Mouse (Mus musculus) ES-CJ7 (cell line): ENCODE measurements around the gene Ccn6.
A peak's percentile ranks its signal among the peaks of the same experiment; 100 is the strongest.

Experiments
- DNase-seq: peaks from one replicate; pipeline ENCODE4 v3.0.0; 2011; ENCODE audit warnings: low read depth, low spot score

Ccn6 gene

GRCm38 (mm10) chr10:39163694-39164093, at the start of gene Ccn6:
Gene Ccn6, minus strand, starts transcription at chr10:39163794.
- no peak for DNase-seq

DNA sequence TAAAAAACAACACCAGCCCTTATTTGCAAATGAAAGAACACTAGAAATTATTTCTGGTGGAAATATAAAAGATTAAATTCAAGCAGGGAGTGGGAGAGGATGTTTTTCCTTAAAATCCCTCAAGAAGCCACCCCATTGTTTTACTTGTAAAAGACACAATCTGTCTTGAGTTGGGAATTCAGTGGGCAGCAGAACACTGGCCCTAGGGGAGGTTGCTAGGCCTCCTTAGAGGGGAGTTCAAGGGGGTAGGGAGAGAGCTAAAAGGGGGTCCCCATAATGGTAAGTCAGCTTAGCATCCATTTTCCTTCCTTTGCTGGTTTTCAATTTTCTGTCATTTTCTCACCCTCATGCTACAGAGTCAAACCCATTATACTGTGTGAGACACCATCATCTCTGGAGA, 46.4 kb upstream of the Ccn6 start:
- DNase-seq, result no peak

GRCm38 (mm10) chr10:39209161-39210025, 45.8 kb upstream of the Ccn6 start:
- DNase-seq, result peak; percentile 24

DNA sequence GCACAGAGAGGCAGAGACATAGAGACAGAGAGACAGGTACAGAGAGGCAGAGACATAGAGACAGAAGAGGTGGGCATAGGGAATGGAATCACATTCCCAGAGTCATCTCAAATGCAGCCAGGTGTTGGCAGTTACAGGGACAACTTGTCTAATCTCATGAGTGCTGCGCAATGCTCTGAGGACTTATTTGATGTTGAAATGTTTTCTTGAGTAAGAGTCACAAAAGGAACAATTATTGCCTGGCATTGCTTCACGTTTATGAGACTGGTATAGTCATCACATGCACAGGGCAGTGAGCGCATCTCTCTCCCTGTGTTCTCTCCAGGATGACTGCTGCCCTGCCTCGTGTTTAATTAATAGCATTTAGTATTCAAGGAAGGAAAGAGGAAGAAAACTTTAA, 45.1 kb upstream of the Ccn6 start:
- no peak for DNase-seq

DNA sequence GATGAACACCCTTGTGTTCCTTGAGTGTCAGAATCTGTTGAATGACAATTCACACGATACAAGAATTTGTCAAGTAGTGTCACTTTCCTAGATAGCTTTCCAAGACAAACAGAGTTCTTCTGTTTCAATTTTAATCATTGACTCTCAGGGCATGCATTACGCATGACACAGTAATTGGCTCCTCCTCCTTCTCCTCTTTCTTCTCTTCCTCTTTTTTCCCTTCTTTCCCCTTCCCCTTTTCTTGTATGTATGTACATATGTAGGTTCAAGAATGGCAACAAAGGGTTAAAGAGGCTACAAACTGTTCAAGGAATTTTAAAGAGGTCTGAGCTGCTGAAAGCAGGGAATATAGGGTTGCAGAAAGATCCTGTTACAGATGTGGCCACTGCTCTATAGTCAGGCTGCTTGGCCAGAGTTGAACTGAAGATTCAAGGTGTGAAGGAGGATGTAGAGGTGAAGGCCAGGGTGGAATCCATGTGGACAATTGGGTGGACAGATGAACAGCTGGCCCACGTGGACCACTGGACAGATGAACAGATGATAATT, 43.8 kb upstream of the Ccn6 start:
- no peak for DNase-seq

DNA sequence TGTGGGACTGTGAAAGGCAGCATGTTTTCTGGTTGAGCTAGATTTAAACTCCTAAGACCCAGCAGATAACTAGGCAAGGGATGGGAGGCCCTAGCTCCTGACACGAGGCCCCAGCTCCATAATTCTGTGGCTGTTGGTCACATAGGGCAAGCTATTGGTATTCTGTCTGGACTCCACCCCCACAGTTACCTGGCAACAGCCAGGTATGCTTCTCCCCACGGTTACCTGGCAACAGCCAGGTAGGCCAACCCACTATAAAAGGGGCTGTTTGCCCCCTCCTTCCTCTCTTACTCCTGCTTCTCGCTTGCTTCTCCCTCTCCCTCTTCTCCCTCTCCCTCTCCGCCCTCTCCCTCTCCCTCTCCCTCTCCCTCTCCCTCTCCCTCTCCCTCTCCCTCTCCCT, 38.9 kb upstream of the Ccn6 start:
- DNase-seq, result no peak

DNA sequence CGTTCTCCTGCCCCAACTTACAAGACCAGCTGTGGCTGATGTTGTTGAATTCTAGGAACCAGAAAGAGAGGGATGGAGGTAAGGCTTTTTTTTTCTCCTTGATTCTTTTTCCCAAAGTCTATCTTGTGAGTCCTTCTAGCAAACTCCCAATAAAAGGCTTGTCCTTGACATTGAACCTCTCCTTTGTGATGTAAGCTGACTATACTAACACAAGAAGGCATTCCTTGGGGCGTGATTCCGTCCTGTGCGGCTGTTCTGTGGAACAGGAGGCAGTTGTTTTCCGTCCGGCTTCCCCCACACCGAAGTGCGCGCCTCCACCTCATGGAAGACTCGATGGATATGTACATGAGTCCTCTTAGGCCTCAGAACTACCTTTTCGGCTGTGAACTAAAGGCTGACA, 34.6 kb upstream of the Ccn6 start:
- peak; percentile 86 for DNase-seq

- DNase-seq, result no peak
These were observed 29.1 kb upstream of the Ccn6 start for GRCm38 (mm10) chr10:39192673-39193072.

DNA sequence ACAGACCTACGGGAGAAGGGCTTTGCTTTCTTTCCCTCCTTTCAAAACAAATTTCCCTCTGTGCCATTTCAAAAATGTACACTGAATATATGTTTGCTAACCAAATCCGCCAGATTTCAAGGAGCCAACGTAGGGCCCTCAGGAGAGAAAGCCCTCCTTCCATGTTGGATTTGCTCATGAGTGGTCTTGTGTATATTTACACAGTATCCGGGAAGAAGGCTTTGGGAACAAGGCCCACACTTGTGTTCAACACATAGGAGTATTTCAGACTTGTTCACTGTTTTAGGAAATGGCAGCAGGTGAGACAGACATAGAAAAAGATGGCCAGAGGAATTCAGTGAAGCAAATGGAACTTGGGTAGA, 21.9 kb upstream of the Ccn6 start:
- DNase-seq, result no peak

DNA sequence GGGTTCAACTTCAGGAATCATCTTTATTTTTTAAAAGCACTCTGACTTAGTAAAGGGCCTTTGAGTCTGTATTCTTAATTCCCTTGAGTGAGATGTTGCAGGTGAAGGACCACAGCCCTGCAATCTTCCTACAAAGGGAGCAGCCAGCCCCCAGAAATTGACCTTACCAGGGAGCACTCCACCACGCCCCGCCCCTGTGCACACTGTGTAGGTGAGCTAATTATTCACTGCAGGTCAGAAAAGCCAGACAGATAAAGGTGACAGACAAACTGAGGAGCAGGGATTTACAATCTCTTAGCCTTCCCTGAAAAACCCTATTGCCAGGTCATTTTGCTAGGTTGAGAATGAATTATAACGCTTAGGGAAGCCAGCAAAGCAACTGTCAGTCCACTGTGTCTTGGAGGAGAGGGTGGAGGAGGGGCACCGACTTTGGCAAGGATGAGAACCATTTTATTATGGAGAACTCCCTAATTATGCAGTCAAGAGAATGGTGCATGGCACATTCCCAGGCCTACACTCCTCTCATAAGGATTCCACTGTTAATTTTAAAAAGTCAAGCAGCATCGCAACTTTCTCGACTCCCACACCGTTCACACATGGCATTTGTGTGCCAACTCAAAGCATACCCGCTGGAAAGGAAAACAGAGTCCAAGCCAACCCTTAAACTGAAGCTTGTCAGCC, 21.4 kb upstream of the Ccn6 start:
- DNase-seq, result no peak

DNA sequence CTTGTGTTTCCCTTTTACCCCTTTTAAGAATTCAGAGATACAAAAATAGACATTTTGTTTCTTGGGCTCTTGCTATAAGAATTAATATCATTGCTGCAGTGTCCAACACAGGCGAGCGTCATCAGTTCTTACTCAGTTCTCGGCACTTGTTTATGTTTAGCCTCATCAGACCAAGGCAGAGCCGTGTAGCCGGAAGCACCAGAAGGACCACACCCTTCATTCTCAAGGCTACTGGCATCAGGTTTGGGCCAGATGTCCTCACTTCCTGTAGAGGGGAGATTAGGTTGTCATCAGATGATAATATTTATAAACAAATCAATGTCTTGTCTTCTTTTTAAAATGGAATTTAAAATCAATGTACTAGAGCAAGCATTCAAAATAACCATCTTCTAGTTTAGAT, 13.4 kb upstream of the Ccn6 start:
- DNase-seq, result no peak

DNA sequence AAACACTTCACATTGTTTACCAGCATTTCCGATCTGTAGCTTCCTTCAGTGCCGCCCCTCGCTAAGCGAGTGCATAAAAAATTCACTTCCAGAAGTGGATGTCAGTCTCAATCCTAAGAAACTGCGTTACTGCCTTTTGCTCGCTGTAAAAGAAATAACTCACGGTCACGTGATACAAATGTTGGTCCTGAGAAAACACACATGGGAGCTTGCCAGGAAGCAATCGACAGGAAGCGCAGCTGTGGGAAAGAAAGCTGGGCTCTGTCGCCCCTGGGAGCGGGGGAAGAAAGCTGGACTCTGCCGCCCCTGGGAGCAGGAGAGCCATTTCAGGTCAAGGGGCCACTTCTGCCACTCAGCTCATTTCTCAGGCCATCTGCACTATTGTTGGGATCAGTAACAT, 9.5 kb upstream of the Ccn6 start:
- no peak for DNase-seq

DNA sequence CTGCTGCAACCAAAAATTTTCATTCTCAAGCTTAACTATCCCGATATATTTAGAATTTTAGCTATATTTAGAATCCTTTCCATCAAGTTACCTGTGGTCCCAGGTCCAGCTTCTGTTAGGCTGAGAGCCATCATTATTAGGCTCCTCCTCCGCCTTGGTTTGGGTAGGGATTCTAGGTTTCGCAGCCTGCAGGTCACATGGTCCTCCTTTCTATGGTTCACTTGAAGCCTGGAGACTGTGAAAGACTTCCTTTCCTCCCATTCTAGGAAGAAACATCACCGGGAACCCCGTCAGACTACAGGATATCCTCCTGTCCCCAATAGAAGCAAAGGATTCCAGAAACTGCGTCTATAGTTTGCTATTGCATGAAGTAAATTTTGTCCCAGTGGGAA, 8.9 kb upstream of the Ccn6 start:
- DNase-seq, result no peak

DNA sequence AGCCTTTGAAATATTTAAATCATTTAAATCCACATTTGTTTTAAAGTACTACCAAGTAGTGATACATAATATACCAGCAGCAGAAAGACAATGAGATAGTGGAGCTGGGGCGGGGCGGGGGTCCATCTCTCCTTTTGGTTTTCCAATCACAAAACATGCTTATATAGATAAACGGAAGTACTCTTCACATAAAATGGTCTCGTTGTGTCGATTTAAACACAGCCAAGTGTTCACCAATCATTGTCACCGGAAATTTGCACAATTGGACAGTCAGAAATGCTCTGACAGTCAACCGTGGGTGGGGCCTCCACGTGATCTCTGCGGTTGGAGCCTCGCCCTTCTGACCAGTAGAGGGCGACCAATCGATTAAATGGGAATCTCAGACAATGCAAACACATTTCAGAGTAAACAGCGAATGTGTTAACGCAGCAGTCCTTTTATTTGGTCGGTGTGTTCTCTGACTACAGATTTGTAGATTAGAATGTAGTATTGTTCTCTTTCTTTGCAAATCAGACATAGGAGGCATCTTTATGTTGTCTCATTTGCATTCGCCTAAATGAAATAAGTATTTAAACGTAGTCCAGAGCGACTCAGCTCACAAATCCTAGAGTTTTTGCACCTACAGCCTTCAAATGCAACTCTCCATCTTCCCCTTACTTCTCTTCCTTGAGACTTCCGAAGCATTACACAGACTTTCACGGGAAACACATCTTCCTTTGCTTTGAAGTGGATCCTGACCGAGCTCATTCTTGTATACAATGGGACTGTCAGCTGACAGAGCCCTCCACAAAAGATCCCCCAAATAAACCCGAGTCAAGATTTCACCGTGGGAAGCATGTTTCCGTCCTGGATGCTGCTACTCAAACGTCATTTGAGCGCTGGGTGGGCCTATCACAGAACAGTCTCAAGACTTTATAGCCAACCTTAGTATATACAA, 8.3 kb upstream of the Ccn6 start:
- peak; percentile 88 for DNase-seq

DNA sequence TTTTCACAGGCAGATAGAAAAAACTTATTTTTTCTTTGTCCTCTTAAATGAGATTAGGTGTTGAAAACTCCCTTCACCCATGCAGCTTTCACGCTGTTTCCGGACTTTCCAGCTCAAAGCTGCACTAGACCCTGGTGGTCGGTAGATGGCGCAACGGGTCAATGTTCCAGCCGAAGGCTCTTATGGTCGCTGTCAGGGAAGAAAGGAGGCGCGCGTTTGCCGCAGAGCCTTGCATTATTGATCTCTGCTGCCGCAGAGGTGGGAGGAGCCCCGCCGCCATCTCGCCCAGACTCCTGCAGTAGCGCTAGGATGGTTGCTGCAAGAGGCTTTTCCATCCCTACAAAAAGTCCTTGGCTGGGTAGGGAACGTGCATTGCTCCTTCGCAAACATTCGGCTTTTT, 7.5 kb upstream of the Ccn6 start:
- DNase-seq, result peak; percentile 91

DNA sequence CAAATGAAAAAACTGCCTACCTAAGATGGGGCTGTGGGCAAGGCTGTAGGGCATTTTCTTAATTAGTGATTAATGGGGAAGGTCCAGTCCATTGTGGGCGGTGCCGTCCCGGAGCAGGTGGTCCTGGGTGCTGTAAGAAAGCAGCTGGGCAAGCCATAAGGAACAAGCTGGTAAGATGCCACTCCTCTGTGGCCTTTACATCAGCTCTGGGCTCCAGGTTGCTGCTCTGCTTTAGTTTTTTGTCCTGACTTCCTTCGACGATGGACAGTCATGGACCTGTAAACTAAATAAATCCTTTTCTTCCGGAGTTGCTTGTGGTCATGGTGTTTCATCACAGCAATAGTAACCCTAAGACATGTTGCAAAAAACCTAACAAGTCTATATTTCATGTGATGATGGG, 7.1 kb upstream of the Ccn6 start:
- DNase-seq, result no peak

- peak; percentile 73 for DNase-seq
These were observed 6.6 kb upstream of the Ccn6 start for GRCm38 (mm10) chr10:39170181-39170580.

- no peak for DNase-seq
These were observed 6.0 kb upstream of the Ccn6 start for GRCm38 (mm10) chr10:39169642-39170041.

DNA sequence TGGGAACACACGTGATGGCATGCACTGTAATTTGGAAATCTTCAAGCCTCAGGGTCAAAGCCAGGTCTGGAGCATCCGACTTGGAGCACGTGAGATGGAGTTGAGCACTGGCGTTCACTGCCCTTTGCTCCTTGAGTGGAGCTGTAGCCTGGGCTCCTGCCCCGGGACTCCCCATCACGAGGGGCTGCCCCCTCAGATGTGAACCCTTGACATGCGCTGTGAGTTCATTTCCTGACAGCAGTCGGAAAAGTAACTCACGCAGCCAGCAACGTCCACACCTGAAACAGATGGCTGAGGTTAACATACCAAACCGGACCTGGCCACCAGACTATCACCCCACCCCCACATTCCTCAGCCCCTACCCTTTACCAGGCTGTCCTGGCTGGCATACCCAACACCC, 4.0 kb upstream of the Ccn6 start:
- DNase-seq, result no peak

DNA sequence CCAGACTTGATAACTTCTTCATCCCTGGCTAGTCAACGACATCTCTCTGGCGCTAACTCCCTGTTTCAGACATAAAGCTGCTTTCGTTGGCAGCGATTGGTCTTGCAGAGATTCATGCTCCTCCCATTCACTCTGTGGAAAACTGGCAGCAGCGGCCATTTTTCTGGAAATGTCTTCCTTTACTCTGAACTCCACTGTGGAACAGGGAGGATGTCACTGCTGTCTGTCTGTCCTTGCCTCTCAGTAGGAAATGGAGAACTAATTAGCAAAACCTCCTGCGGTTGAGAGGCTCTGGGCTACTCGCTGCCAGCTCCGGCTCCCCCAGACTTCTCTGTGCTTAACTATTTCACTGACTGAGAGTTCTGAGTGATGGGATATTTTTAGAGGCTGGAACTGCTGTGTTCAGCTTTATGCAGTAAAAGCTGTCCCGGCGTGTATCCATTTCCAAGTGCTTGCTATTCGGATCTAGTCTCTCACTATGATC, 2.1 kb upstream of the Ccn6 start:
- peak; percentile 25 for DNase-seq

- DNase-seq, result no peak
These were observed 719 bp downstream of the Ccn6 start for GRCm38 (mm10) chr10:39162666-39163484.
